Mouse (Mus musculus) small intestine, adult 2 months (tissue): ENCODE data around the gene Nup210l. TPM values are rescaled to one million over a fixed set of nuclear protein-coding genes. Genes with fewer than 3 reads are reported as not detected.

Experiments used
- H3K27ac ChIP-seq: fragments of 200-500 bp; 2 replicates; pipeline ENCODE4 v1.5.1; 2012; ENCODE audit warnings: low read depth, low read length, control low read depth, inconsistent platforms; ENCODE audit not compliant: insufficient read depth
- H3K27me3 ChIP-seq: fragments of 200-500 bp; 2 replicates; pipeline ENCODE4 v1.6.1; 2012; ENCODE audit warnings: mild to moderate bottlenecking, moderate library complexity, low read length, inconsistent platforms; ENCODE audit not compliant: control insufficient read depth, insufficient read depth
- H3K36me3 ChIP-seq: fragments of 200-500 bp; 2 replicates; pipeline ENCODE4 v1.6.1; 2012; ENCODE audit warnings: mild to moderate bottlenecking, low read length, control low read depth, inconsistent platforms; ENCODE audit not compliant: control insufficient read depth, insufficient read depth
- H3K4me1 ChIP-seq: fragments of 200-500 bp; 2 replicates; pipeline ENCODE4 v1.6.1; 2012; ENCODE audit warnings: low read length, inconsistent platforms, mixed read lengths; ENCODE audit not compliant: control insufficient read depth, insufficient read depth, insufficient read length
- H3K4me3 ChIP-seq: fragments of 200-500 bp; 2 replicates; pipeline ENCODE4 v1.5.1; 2012; ENCODE audit warnings: low read depth, mild to moderate bottlenecking, control low read depth, inconsistent platforms, low read length, moderate library complexity
- CTCF ChIP-seq: fragments of 200-500 bp; IDR thresholded peaks from 2 replicates; pipeline ENCODE4 v1.5.1; 2012; ENCODE audit warnings: low read depth, mild to moderate bottlenecking, control low read depth, inconsistent platforms, low read length, moderate library complexity, mixed read lengths; ENCODE audit not compliant: insufficient replicate concordance, insufficient read length; ENCODE audit errors: extremely low read depth
- POLR2A ChIP-seq: fragments of 200-500 bp; IDR thresholded peaks from 2 replicates; pipeline ENCODE4 v1.6.1; 2012; ENCODE audit warnings: low read depth, mild to moderate bottlenecking, control low read depth, inconsistent platforms, low read length, moderate library complexity
- WGBS: fragments of 180-500 bp; shearing (Covaris S2); methylation state at CpG from one replicate; pipeline ENCODE4 v1.1.7; 2018; 5-methylcytosine and 5-hydroxymethylcytosine counted together
- polyA plus RNA-seq: library from polyadenylated mRNA; depleted of rRNA; stranded (reverse); fragments of >200 nt; gene quantifications from 2 replicates; pipeline ENCODE4 v1.2.3, GENCODE M21; 2012

Nup210l gene
- polyA plus RNA-seq, 1 experiment: 0.15 TPM

DNA sequence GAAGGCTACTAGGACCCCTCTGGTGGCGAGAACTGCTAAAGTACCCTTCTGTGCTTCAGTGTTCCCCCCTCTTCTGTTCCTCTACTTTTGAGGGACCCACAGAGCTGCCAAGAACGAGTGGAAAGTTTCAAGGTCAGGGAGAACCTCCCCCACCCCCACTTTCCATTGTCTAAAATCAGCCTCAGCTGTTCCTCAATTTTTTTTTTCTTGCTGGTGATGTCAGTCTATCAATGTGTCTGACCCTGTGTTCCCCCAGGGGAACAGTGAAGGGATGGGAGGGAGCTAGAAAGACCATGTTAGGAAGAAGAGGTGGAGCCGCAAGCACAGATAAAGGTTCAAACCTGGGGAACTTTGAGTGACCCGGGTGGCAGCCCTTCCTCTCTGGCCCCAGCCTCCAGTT is 31.6 kb upstream of the Nup210l start, which contains the start of gene Tpm3:
Gene Tpm3, plus strand, starts transcription at position 356 of the 400 bp plus-strand sequence.
- H3K36me3 ChIP-seq: no peaks in the 10 kb centered on the region
- H3K4me1 ChIP-seq: no peaks in the 10 kb centered on the region
- no peak for TF ChIP-seq POLR2A
- TF ChIP-seq CTCF: no peak
- 53% methylated on average over 4 of the region's 4 CpGs for WGBS
- H3K4me3 ChIP-seq: no peak within 1 kb of the TSS
- H3K27me3 ChIP-seq: no peaks in the 10 kb centered on the region
- H3K27ac ChIP-seq: no peak within 1 kb of the TSS

DNA sequence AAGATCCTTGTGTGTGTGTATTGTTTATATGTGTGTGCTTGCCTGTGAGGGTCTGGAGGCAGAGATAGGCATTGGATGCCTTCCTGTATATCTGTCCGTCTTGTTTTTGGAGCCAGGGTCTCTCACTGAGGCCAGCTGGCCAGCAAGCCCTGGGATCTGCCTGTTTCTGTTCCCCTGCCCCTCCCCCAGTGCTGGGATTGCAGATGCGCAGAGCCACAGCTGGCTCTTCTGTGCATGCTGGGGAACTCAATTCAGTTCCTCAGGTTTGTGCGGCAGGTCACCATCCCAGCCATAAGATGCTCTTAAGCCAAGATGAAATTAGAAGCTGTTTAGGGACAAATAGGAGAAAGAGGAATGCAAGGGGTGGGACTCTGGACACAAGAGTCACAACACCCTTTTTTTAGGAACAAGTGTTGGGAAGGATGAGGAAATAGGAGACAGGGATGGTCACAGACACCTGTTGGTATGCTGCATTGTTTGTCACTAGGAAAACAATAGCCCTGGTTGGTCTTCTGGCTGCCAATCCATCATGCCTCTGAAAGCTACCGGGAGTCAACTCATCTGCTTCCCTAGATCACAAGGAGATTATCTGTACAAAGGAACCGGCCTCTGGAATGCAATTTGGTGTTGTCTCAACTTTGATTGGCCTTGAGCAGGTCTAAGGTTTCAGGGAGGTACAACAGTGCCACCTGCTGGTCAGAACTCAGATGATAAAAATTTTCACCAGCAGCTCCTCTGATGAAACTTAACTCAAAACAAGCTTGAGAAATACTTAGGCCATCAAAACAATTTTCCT is 26.8 kb upstream of the Nup210l start:
- no peaks in the 10 kb centered on the region for H3K27me3 ChIP-seq
- TF ChIP-seq CTCF (0 out of 2 replicates have a peak, but pooled peaks have one; percentile 16), POLR2A (no peak)
- no peaks in the 10 kb centered on the region for H3K36me3 ChIP-seq
- H3K4me3 ChIP-seq: no peak overlapping the region
- 31% methylated on average over 5 of the region's 5 CpGs for WGBS
- H3K4me1 ChIP-seq: peaks cover 2% of the 10 kb centered on the region; the same call in 1 of the 2 replicates
- no peak overlapping the region for H3K27ac ChIP-seq

GRCm38 (mm10) chr3:90078224-90078623 is 25.7 kb upstream of the Nup210l start:
- TF ChIP-seq POLR2A (no peak), CTCF (no peak)
- 38% methylated on average over 5 of the region's 5 CpGs for WGBS
- H3K36me3 ChIP-seq: no peaks in the 10 kb centered on the region
- H3K27me3 ChIP-seq: no peaks in the 10 kb centered on the region
- H3K4me1 ChIP-seq: peaks cover 3% of the 10 kb centered on the region; the same call in 1 of the 2 replicates
- H3K27ac ChIP-seq: no peak overlapping the region
- no peak overlapping the region for H3K4me3 ChIP-seq

DNA sequence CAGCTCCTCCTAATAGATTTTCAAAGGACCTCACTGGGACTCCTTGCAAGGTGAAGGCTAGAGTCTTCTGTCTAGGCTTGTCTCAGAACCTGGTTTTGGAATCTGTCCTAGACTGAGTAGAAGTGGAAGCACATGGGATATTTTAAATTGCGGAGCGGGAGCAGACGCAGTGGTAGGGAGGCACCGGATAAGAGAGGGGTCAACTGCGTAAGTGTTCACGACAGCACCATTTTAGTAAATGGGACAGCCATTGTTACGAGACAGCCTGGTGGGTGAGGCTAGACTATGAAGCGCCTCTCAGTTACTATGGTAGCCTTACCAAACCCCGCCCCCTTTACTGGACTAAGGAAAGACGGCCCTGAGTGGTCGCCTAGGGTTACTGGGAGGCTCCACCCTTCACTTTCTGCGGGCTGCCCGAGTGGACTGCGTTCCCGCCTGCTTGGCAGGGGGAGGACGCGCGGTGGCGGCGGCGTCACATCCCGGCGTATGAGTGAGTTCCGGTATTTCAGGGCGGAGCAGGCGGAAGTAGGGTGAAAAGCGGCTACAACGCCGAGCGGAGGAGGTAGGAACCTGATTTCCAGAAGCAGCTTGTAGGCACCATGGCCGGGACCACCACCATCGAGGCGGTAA is 24.7 kb upstream of the Nup210l start:
- TF ChIP-seq POLR2A (peak; percentile 52), CTCF (no peak)
- peaks cover 13% of the 10 kb centered on the region; the same call in 1 of the 2 replicates for H3K4me1 ChIP-seq
- H3K36me3 ChIP-seq: no peaks in the 10 kb centered on the region
- H3K27ac ChIP-seq: peak overlapping the region; percentile 97
- peak overlapping the region; percentile 76 for H3K4me3 ChIP-seq
- no peaks in the 10 kb centered on the region for H3K27me3 ChIP-seq
- under 1% methylated on average over 33 of the region's 33 CpGs for WGBS

DNA sequence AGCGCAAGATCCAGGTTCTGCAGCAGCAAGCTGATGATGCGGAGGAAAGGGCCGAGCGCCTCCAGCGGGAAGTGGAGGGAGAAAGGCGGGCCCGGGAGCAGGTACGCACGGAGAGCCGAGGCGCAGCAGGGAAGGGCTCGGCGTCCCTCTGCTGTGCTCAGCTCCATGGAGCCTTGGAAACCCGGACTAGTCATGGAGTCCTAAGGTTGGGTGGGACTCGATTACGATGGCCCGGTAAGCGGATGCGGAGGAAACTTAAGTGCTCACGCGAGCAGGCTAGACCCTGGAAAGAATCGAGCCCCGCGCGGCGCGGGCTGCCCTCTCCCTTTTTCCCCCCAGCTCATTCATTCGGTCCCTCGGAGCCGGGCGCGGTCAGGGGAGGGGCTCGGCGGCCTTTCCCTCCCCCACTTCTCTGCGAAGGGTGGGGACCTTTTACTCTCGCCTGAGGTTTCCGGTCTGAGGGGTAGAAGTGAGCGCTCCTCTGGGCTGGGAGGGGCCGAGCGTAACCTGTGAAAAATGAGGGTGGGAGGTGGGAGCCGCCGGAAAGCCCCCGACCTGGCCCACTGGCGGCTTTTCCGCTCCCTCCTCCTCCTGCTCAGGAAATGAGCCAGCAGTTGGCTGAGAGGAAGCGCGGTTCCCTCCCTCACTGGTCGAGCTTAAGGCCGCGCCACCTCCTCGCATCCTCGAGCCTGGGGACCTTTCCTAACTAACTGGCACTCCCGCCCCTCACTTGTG is 24.0 kb upstream of the Nup210l start:
- peak overlapping the region; percentile 76 for H3K4me3 ChIP-seq
- peak; percentile 8; the same call in 1 of the 2 replicates for TF ChIP-seq POLR2A
- TF ChIP-seq CTCF: no peak
- no peaks in the 10 kb centered on the region for H3K27me3 ChIP-seq
- H3K36me3 ChIP-seq: no peaks in the 10 kb centered on the region
- H3K4me1 ChIP-seq: peaks cover 19% of the 10 kb centered on the region; the same call in 1 of the 2 replicates
- peak overlapping the region; percentile 97 for H3K27ac ChIP-seq
- WGBS: under 1% methylated on average over 53 of the region's 53 CpGs

- Histone ChIP-seq H3K36me3 (no peaks in the 10 kb centered on the region), H3K4me1 (peaks cover 25% of the 10 kb centered on the region; the same call in 1 of the 2 replicates), H3K4me3 (peak overlapping the region; percentile 76), H3K27me3 (no peaks in the 10 kb centered on the region), H3K27ac (peak overlapping the region; percentile 97)
- TF ChIP-seq CTCF (no peak), POLR2A (no peak)
- WGBS: 1% methylated on average over 6 of the region's 6 CpGs
Measured at GRCm38 (mm10) chr3:90080498-90080863, 23.5 kb upstream of the Nup210l start.

- peaks cover 4% of the 10 kb centered on the region; the same call in 1 of the 2 replicates for H3K36me3 ChIP-seq
- H3K27ac ChIP-seq: peak overlapping the region; percentile 92
- peak overlapping the region; percentile 50 for H3K4me3 ChIP-seq
- H3K4me1 ChIP-seq: peaks cover 25% of the 10 kb centered on the region; the same call in 1 of the 2 replicates
- TF ChIP-seq CTCF: no peak
- no peak for TF ChIP-seq POLR2A
- H3K27me3 ChIP-seq: no peaks in the 10 kb centered on the region
- WGBS: 8% methylated on average over 5 of the region's 5 CpGs
Measured at GRCm38 (mm10) chr3:90081365-90082240, 22.3 kb upstream of the Nup210l start.
